Mouse (Mus musculus): ENCODE data around the gene Gm9803.

- TF ChIP-seq CTCF (IDR thresholded peaks at IDR 0.05; ENCODE audit: extremely low read depth, insufficient read depth, low read length), result no peak
- no peak for TF ChIP-seq POLR2A (IDR thresholded peaks at IDR 0.05; ENCODE audit: extremely low read depth, insufficient read depth, low read length)
These were observed 33.9 kb upstream of the Gm9803 start for GRCm38 (mm10) chr10:43490034-43490433.

All from cortical plate, adult 2 months (tissue).